Mouse (Mus musculus) embryo, embryonic 11.5 days (tissue): ENCODE measurements around the gene Mfap5.
"Not testable (repeated sequence)": the region's sequence is repeated elsewhere in the genome, so short reads cannot be mapped to it uniquely, and the experiment has no call there.

Source experiments
- DNase-seq: peaks from one replicate; pipeline ENCODE4 v3.0.0-alpha.2; 2012; ENCODE audit warnings: low read depth, low spot score

The Mfap5 gene

DNA sequence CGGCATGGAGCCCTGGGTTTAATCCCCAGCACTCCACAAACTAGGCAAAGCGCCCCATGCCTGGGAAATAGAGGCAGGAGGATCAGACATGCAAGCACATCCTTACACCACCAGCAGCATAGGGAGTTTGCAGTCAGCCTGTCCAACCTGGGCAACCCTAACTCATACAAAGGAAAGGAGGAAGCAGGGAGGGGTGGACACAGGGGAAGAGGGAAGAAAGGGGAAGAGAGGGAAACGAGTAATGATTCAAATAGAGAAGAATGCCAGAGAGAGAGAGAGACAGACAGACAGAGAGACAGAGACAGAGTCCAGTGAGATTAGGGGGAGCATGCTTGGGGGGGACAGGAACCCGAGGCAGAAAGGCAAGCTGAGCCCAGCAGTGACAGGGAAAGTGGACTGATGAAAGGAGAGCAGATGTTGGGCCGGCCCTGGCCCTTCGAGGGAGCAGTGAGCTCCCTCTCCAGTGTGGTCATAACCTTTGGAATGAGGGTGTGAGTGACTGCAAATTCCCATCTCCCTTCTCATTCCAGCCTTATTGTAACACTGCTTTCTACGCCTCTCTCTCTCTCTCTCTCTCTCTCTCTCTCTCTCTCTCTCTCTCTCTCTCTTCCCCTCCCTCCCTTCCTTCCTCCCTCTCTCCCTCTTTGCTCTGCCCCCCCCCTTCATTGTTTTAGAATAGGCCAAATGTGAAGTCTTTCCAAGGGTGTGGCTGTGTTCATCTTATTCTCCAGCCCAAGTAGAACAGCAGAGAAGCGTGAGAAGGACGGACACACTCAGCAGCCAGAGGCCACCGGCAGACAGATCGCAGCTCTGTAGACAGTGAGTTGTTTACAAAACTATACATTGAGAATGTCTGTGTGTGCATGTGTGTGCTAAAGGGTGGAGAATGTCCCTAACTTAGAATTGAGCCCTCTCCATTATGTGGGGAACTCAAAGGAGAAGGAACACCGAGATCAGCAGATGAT lies 7.6 kb downstream of the Mfap5 start:
- no peak for DNase-seq

DNA sequence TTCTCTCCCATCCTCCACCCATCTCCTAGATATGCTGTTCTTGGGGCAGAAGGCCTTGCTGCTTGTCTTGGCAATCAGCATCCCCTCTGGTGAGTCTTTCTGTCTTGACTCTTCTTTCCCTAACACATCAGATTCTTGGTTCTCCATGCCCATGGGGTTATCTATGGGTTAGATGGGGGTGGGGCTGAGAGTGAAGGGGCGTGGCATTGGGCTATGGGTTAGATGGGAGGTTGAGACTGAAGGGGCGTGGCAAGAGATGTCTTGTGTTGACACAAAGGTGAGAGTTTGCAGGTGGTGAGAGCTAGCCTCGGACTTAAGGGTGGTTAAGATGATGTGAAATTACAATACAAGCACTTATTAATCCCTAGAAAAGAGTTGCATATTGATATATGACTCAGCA lies 8.7 kb downstream of the Mfap5 start:
- DNase-seq, result no peak

DNA sequence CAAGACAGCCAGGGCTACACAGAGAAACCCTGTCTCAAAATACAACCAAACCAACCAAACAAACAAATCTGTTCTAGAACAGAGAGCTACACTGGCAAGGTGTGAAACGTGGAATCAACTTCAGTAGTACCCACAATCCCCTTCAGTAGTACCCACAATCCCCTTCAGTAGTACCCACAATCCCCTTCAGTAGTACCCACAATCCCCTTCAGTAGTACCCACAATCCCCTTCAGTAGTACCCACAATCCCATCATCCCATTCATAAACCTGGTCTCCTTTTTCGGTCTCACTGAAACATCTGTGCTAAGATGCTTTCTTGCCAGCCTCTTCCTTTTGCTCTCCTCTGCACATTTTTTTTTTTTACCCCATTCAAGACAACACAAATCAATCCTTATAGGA lies 10.1 kb downstream of the Mfap5 start:
- not testable (repeated sequence) for DNase-seq

DNA sequence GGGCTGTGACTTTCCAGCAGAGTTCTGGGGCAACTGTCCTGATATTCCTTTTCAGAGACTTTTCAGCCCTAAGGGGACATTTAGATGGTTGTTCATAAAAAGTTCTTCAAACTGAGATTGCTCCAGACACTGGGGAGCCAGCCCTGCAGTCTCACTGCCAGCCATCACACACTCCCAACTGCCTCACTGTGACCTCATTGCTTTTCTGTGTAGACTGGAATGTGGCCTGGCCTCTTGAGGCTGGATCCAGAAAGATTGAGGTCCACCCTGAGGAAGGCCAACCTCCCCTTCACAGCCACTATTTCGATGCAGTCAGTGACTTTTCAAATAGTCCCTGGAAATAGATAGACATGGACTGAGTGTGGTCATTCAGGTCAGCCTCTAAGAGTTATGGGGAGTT lies 12.0 kb downstream of the Mfap5 start:
- no peak for DNase-seq

DNA sequence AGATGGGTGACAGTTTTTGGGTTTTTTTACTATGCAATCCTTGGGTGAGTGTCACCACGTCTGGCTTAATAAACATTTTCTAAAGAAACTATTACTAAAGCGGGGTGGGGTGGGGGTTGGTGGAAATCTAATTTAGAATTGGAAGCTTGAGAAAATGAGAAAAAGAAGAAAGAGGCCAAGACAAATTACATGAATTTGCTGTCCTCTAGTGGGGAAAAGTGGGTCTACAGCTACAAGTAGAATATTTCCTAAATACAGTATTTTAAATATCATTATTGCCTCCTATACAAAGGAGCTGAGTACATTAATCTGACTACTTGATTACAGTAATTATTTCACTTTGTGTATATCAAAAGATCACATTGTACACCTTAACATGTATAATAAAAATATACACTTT lies 13.7 kb downstream of the Mfap5 start:
- DNase-seq, result no peak

DNA sequence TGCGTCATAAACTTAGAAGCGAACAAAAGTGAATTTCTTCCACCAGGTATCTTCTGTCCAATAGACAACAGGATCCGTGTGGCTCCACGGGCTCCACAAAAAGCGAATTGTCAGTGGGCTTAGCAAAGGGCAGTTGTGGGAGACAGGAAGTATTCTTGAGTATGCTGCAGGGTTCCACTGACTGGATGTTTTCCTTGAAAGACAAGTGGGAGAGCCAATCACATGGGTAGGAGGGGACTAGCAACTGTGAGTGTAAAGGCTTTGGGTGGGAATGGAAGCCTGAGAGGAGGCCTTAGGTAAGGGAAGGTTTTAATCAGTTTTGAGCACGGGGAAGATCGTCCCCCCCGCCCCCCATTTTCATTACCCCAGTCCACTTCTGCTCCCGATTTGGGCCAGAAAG lies 16.9 kb downstream of the Mfap5 start:
- DNase-seq, result peak; percentile 24

DNA sequence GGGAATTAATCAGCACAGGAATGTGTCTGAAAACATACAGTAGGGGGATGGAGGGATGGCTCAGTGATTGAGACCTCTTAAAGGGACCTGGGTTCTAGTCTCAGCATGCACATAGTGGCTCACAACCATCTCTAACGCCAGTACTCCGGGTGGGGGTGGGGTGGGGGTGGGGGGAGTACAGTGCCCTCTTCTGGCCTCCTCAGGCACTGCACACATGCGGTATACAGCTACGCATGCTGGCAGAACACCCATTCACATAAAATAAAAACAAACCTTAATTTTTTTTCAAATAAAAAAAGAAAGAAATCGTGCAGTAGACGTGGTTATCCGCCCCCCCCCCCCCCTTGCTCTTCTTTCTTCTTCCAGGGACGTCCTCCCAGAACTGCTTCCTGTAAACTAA lies 17.6 kb downstream of the Mfap5 start:
- no peak for DNase-seq

DNA sequence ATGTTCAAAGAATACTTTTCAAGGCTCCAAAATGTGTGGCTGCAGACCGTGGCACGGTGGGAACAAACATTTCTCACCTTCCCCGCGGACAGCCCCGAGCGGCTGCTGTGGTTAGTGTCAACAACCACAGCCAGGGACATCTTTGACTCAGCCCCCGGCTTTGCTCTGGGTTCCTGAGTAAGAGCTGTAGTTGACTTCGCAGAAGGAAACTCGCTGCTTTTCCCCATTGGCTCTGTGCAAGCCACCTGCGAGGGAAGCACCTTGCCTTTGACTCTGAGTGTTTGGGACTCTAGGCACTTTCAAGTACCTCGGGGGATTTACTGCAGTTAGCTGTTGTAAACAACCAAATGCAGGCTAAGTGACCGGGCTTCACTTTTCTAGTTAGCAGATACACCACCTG lies 22.0 kb downstream of the Mfap5 start:
- no peak for DNase-seq

DNA sequence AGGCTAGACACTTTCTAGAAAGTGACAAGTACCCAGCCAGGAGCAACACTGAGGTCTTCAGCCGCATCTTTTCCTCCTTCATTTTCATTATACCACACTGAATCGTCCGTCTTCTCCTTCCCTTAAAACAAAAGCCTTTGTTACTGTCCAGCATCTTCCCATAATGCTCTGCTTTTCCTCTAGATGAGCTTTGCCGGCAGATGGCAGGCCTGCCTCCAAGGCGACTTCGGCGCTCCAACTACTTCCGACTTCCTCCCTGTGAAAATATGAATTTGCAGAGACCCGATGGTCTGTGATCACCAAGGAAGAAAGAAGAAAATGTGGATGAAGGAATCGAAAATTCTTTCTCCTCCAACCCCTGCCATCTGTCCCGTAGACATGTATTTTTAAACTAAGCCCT lies 22.5 kb downstream of the Mfap5 start:
- DNase-seq, result no peak

DNA sequence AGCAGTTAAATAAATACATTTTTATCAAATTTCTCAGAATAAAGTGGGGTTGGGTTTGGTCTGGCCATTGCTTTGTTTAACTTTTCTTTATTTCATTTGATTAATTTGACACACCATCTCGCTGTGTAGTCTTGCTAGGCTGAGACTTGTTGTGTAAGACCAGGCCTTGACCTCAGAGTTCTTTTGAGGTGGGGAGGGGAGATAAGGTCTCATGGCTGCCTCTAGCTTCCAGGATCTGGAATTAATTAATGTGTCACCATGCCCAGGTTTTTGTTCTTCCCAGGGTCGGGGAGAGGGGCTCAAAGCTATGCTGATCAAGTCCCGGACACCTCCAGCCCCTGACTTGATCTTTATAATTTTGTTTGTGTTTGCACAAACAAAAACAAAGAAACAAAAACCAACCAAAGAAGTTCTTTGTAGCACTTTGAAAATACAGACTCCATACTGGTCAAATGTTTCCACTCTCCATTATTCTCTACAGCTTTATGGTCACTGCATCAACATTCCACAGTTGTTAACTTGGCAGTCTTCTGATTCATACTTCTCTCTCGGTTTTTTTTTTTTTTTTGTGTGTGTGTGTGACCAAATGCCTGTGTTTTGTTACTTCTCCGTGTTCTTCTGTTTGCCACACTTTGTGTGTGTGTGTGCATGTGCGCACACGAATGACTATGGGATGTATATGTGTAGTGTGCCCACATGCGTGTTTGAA lies 26.0 kb downstream of the Mfap5 start:
- no peak for DNase-seq

DNA sequence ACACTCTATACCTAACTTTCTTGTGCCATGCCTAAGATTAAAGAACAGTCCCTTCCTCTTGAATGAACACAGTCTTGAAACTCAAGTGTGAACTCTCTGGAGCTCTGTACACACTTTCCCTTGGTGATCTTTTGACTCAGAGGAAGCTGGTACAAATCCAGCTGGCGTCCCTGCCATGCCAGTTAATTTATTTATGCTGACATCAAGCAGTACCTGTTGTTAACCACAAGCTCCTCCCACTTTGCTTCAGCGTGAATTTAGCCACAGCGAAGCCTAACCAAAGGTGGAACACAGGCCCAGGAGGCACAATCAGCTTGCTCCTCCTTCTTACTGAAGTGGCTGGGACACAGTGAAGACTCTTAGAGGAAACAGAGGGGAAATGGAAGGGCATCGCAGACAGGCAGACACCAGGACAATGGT lies 27.2 kb downstream of the Mfap5 start:
- no peak for DNase-seq

DNA sequence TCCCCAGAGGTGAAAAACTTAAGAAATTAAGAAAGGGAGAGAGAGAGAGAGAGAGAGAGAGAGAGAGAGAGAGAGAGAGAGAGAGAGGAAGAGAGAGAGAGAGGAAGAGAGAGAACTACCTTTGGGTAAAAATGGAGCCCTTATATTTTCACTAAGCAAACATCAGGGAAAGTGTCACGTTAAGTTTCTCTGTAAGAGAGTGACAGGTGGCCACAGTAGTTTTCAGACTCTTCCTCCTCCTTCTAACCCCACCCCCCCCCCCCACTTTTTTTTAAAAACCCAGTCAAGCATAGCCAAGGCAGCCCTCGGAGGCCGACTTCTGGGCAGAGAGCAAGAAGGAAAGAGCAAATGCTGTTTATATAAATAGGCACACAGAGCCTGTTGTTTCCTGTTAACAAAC lies 28.4 kb downstream of the Mfap5 start:
- DNase-seq, result no peak

DNA sequence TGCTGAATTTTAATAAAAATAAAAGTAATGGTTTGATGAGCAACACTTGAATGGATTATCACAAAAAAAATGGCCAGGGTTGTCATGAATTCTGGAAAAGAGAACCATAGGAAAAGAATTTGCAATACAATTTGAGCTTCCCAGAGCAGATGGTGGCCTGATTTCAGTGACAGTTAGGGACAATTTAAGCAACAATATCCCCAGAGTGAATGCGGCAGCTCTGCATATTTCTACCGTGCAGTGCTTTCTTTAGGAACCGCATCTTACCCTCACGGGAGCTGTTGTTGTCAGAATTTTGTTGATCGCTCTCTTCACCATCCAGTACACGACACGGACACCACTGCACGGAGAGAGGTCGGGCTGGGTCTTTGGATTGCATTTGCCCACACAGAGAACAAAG lies 33.9 kb downstream of the Mfap5 start:
- no peak for DNase-seq

DNA sequence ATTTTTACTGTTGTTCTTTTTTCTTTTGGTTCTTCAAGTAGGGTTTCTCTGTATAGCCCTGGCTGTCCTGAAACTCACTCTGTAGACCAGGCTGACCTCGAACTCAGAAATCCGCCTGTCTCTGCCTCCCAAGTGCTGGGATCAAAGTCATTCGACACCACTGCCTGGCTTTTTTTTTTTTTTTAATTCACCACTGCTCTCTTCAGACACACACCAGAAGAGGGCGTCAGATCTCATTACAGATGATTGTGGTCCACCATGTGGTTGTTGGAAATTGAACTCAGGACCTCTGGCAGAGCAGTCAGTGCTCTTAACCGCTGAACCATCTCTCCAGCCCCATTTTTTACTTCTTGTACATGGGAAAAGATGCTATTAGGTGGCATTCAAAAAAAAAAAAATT lies 36.8 kb downstream of the Mfap5 start:
- not testable (repeated sequence) for DNase-seq

DNA sequence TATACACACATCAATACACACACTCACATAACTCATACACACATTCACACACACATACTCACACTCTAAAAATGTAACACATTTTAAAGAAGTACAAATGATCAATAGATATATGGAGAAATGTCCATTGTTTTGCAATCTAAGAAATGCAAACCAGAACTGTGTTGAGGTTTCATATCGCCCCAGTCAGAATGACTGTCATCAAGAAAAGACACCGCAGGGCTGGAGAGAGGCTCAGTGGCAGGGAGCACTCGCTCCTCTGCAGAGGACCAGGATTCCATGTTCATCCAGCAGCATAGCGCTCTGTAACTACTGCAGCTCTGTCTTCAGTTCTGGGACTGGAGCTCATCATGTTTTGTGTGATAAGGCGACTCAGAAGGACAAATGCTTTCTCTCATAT lies 37.9 kb downstream of the Mfap5 start:
- DNase-seq, result no peak

DNA sequence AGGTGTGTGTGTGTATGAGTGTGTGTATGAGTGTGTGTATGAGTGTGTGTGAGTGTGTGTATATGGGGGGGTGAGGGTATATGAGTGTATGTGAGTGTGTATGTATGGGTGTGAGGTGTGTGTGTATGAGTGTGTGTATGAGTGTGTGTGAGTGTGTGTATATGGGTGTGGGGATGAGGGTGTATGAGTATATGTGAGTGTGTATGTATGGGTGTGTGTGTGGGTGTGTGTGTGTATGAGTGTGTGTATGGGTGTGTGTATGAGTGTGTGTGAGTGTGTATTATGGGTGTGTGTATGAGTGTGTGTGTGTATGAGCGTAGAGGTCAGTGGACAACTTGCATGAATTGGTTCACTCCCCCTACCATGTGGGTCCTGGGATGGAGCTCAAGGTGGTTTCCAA lies 39.0 kb downstream of the Mfap5 start:
- DNase-seq, result no peak

DNA sequence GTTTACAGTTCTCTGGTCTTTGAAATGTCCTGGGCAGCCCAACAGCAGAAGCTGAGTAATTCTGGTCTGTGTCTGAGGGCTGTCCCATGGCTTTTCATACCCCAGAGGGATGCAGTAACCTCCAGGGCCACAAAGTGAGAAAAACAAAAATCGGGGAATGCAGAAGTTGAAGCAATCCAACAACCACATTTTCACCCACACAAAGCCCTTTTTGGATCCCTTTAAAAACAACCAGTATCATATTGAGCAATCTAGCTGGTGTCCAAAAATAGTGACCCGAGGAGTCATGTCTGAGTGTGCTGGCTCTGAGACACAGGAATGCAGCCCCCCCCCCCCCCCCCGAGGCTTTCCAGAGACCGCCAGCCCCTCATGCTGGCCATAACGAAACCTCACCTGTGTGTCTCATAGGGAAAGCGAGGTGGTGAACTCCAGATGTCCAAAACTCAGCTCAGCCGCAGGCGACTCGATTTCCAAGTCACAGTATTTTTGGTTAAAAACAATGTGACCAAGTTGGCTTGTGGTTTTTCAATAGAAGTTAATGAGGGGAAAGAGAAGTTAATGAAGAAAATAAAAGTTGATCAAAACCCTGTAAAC lies 39.7 kb downstream of the Mfap5 start:
- no peak for DNase-seq

DNA sequence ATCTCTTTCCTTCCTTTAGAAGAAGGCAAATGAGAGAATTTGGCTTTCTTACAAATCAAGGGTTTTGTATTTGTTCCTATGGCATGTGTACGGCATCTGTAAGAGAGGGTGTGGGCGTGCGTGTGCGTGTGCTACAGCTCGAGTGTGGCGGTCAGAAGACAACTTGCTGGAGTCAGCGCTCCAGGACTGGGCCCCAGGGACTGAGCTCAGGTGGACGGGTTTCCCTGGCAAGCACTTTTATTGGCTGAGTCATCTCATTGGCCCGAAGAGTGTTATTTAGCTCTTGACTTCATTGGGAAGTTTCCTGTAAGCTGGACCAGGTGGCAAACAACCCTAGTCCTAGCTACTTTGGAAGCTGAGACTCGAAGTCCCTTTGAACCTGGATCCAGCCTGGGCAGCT lies 40.3 kb downstream of the Mfap5 start:
- no peak for DNase-seq

DNA sequence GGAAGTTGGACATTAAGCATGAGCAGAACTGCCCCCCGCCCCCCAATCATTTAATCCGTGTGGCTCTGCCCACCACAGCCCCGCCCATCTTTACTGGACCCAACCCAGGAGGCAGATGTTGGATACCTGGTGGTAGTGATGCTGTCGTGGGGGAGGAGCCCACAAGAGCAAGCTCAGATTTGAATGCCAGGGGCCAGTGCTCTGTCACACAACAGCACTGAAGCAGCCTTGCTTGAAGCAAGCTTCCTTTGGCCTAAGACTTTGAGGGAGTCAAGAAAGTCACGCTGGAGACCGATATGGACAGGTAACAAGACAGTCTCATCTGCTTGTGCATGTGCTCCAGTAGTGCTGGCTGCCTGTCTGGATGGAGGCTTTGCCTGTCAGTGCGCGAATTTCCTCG lies 48.0 kb downstream of the Mfap5 start, which contains the start of gene Aicda:
Aicda (plus strand) TSS at position 196 of the 400 bp plus-strand sequence.
- DNase-seq, result no peak

DNA sequence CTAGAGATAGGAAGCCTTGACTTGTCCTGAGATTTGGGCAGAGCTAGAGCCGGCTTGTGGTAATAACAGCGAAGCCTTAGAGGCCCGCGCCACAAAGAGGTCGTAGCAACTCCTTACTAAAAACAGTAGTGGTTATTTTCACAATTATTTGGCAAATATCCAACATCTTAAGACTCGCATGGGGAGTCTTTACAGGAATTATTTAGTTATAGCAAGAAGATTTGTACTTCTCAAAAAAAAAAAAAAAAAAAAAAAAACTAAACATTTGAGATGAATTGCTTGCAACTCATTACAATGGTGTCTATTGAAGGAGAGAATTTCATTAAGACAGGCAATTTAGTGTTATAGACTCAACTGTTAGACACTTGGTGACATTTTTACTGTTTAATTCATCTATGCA lies 48.5 kb downstream of the Mfap5 start:
- DNase-seq, result no peak

DNA sequence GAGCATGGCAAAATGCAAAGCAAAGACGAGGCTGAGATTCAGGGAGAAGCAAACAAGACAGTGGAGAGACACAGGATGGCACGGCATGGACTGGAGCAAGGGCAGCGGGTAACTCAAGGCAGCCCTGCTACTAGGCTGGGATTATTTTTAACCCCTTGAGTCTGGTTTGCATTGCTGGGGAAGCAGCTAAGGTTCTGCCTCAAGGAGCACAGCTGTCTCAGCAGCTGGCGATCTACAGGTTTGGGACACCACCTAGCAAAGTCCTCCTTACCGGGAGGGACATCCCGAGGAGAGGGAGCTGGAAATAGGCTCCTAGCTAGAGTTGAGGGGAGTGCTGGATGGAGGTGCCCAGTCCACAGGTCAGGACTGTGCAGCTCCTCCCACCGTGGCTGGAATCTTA lies 49.6 kb downstream of the Mfap5 start:
- no peak for DNase-seq

DNA sequence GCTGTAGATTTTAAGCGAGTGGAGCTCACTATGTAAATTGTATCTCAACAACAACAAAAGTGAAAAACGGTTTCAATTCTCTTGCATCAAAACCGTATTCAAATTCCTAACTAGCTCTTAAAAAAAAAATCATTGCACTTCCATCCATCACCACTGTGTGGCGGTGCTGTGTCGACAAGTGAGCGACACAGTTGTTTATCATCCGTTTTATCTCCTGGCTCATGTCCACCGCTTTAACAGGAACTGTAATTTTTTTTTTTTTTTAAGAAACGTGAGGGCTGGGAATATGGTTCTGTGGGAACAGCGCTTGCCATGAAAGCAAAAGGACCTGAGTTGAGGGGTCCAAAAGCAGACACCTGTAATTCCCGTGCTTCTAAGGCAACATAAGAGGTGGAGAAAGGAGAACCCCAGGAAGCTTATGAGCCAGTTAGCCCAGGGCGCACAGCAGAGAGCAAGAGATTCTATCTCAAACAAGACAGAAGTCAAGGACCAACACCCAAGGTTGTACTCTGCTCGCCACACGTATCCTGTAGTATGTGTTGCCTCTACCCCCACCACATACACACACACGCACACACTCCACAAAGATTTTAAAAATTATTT lies 51.4 kb downstream of the Mfap5 start:
- DNase-seq, result peak; percentile 35
